Mouse (Mus musculus): ENCODE results near the gene Plgrkt. TPM values are rescaled to one million over a fixed set of nuclear protein-coding genes. Genes with fewer than 3 reads are reported as not detected.
A peak's percentile ranks its signal among the peaks of the same experiment; 100 is the strongest.

The Plgrkt gene
- polyA plus RNA-seq, 1 experiment from 2014 or later = 82.4 TPM

GRCm38 (mm10) chr19:29385822-29386221 is 18.6 kb upstream of the Plgrkt start:
- H3K27me3 ChIP-seq (ENCODE audit: control insufficient read depth, insufficient read depth, low read depth, low read length) = no peaks in the 10 kb centered on the region
- no peaks in the 10 kb centered on the region for H3K9me3 ChIP-seq (replicated peaks; ENCODE audit: control insufficient read depth, low read length, poor library complexity, severe bottlenecking)
- WGBS = 72% methylated on average over 4 of the region's 4 CpGs
- H3K36me3 ChIP-seq (ENCODE audit: control insufficient read depth, insufficient read depth, low read length) = no peaks in the 10 kb centered on the region
- H3K4me2 ChIP-seq (ENCODE audit: low read length) = no peak overlapping the region
- no peak overlapping the region for H3K9ac ChIP-seq (ENCODE audit: low read depth, low read length)
- no peaks in the 10 kb centered on the region for H3K4me1 ChIP-seq (ENCODE audit: control insufficient read depth, insufficient read depth, low read length)
- H3K27ac ChIP-seq (ENCODE audit: low read length) = 0 out of 2 replicates have a peak overlapping the region, but pooled peaks have one; percentile 18
- no peak overlapping the region for H3K4me3 ChIP-seq (ENCODE audit: low read depth, low read length)
- ATAC-seq = peak; percentile 80; the same call in 1 of the 2 replicates

GRCm38 (mm10) chr19:29384994-29385393 is 17.8 kb upstream of the Plgrkt start:
- no peak for ATAC-seq
- H3K27me3 ChIP-seq (ENCODE audit: control insufficient read depth, insufficient read depth, low read depth, low read length) = no peaks in the 10 kb centered on the region
- 90% methylated on average over 6 of the region's 6 CpGs for WGBS
- no peak overlapping the region for H3K27ac ChIP-seq (ENCODE audit: low read length)
- H3K9me3 ChIP-seq (replicated peaks; ENCODE audit: control insufficient read depth, low read length, poor library complexity, severe bottlenecking) = no peaks in the 10 kb centered on the region
- H3K4me1 ChIP-seq (ENCODE audit: control insufficient read depth, insufficient read depth, low read length) = no peaks in the 10 kb centered on the region
- H3K4me2 ChIP-seq (ENCODE audit: low read length) = no peak overlapping the region
- no peak overlapping the region for H3K9ac ChIP-seq (ENCODE audit: low read depth, low read length)
- H3K4me3 ChIP-seq (ENCODE audit: low read depth, low read length) = no peak overlapping the region
- no peaks in the 10 kb centered on the region for H3K36me3 ChIP-seq (ENCODE audit: control insufficient read depth, insufficient read depth, low read length)

GRCm38 (mm10) chr19:29384412-29384811 is 17.2 kb upstream of the Plgrkt start:
- Histone ChIP-seq H3K27ac (ENCODE audit: low read length) (no peak overlapping the region), H3K4me2 (ENCODE audit: low read length) (no peak overlapping the region), H3K9me3 (replicated peaks; ENCODE audit: control insufficient read depth, low read length, poor library complexity, severe bottlenecking) (no peaks in the 10 kb centered on the region), H3K4me1 (ENCODE audit: control insufficient read depth, insufficient read depth, low read length) (no peaks in the 10 kb centered on the region), H3K4me3 (ENCODE audit: low read depth, low read length) (no peak overlapping the region), H3K27me3 (ENCODE audit: control insufficient read depth, insufficient read depth, low read depth, low read length) (no peaks in the 10 kb centered on the region), H3K36me3 (ENCODE audit: control insufficient read depth, insufficient read depth, low read length) (no peaks in the 10 kb centered on the region), H3K9ac (ENCODE audit: low read depth, low read length) (no peak overlapping the region)
- WGBS = 88% methylated on average over 9 of the region's 9 CpGs
- ATAC-seq = no peak

- Histone ChIP-seq H3K4me1 (ENCODE audit: control insufficient read depth, insufficient read depth, low read length) (no peaks in the 10 kb centered on the region), H3K36me3 (ENCODE audit: control insufficient read depth, insufficient read depth, low read length) (no peaks in the 10 kb centered on the region), H3K4me2 (ENCODE audit: low read length) (no peak overlapping the region), H3K4me3 (ENCODE audit: low read depth, low read length) (no peak overlapping the region), H3K27me3 (ENCODE audit: control insufficient read depth, insufficient read depth, low read depth, low read length) (no peaks in the 10 kb centered on the region), H3K27ac (ENCODE audit: low read length) (no peak overlapping the region), H3K9ac (ENCODE audit: low read depth, low read length) (no peak overlapping the region), H3K9me3 (replicated peaks; ENCODE audit: control insufficient read depth, low read length, poor library complexity, severe bottlenecking) (no peaks in the 10 kb centered on the region)
- ATAC-seq = no peak
- WGBS = 90% methylated on average over 5 of the region's 5 CpGs
Observed at GRCm38 (mm10) chr19:29383368-29383767, 16.2 kb upstream of the Plgrkt start.

- WGBS = 93% methylated on average over 14 of the region's 14 CpGs
- no peak overlapping the region for H3K9ac ChIP-seq (ENCODE audit: low read depth, low read length)
- no peaks in the 10 kb centered on the region for H3K4me1 ChIP-seq (ENCODE audit: control insufficient read depth, insufficient read depth, low read length)
- no peaks in the 10 kb centered on the region for H3K27me3 ChIP-seq (ENCODE audit: control insufficient read depth, insufficient read depth, low read depth, low read length)
- no peak overlapping the region for H3K27ac ChIP-seq (ENCODE audit: low read length)
- no peaks in the 10 kb centered on the region for H3K9me3 ChIP-seq (replicated peaks; ENCODE audit: control insufficient read depth, low read length, poor library complexity, severe bottlenecking)
- no peak for ATAC-seq
- no peak overlapping the region for H3K4me3 ChIP-seq (ENCODE audit: low read depth, low read length)
- no peaks in the 10 kb centered on the region for H3K36me3 ChIP-seq (ENCODE audit: control insufficient read depth, insufficient read depth, low read length)
- H3K4me2 ChIP-seq (ENCODE audit: low read length) = no peak overlapping the region
Observed at GRCm38 (mm10) chr19:29379839-29380603, 12.8 kb upstream of the Plgrkt start.

- WGBS = 79% methylated on average over 3 of the region's 3 CpGs
- ATAC-seq = no peak
Observed at GRCm38 (mm10) chr19:29376382-29376781, 9.2 kb upstream of the Plgrkt start.

GRCm38 (mm10) chr19:29374947-29375346 is 7.8 kb upstream of the Plgrkt start:
- no peaks in the 10 kb centered on the region for H3K9me3 ChIP-seq (replicated peaks; ENCODE audit: control insufficient read depth, low read length, poor library complexity, severe bottlenecking)
- 90% methylated on average over 9 of the region's 9 CpGs for WGBS

More at GRCm38 (mm10) chr19:29376382-29376781, 9.2 kb upstream of the Plgrkt start:
- H3K27ac ChIP-seq (ENCODE audit: low read length) = no peak overlapping the region
- no peaks in the 10 kb centered on the region for H3K36me3 ChIP-seq (ENCODE audit: control insufficient read depth, insufficient read depth, low read length)
- H3K4me1 ChIP-seq (ENCODE audit: control insufficient read depth, insufficient read depth, low read length) = peaks cover 3% of the 10 kb centered on the region; the same call in 1 of the 2 replicates
- H3K27me3 ChIP-seq (ENCODE audit: control insufficient read depth, insufficient read depth, low read depth, low read length) = no peaks in the 10 kb centered on the region
- H3K4me2 ChIP-seq (ENCODE audit: low read length) = no peak overlapping the region
- no peaks in the 10 kb centered on the region for H3K9me3 ChIP-seq (replicated peaks; ENCODE audit: control insufficient read depth, low read length, poor library complexity, severe bottlenecking)
- H3K9ac ChIP-seq (ENCODE audit: low read depth, low read length) = no peak overlapping the region
- H3K4me3 ChIP-seq (ENCODE audit: low read depth, low read length) = no peak overlapping the region

GRCm38 (mm10) chr19:29373438-29373837 is 6.2 kb upstream of the Plgrkt start:
- 36% methylated on average over 11 of the region's 11 CpGs for WGBS
- peaks cover 3% of the 10 kb centered on the region; the same call in 1 of the 2 replicates for H3K4me1 ChIP-seq (ENCODE audit: control insufficient read depth, insufficient read depth, low read length)
- peak overlapping the region; percentile 38; the same call in 1 of the 2 replicates for H3K9ac ChIP-seq (ENCODE audit: low read depth, low read length)
- no peaks in the 10 kb centered on the region for H3K36me3 ChIP-seq (ENCODE audit: control insufficient read depth, insufficient read depth, low read length)
- H3K9me3 ChIP-seq (replicated peaks; ENCODE audit: control insufficient read depth, low read length, poor library complexity, severe bottlenecking) = no peaks in the 10 kb centered on the region
- H3K27ac ChIP-seq (ENCODE audit: low read length) = no peak overlapping the region
- peak overlapping the region; percentile 29 for H3K4me3 ChIP-seq (ENCODE audit: low read depth, low read length)
- no peaks in the 10 kb centered on the region for H3K27me3 ChIP-seq (ENCODE audit: control insufficient read depth, insufficient read depth, low read depth, low read length)
- peak overlapping the region; percentile 51 for H3K4me2 ChIP-seq (ENCODE audit: low read length)
- no peak for ATAC-seq

More at GRCm38 (mm10) chr19:29374947-29375346, 7.8 kb upstream of the Plgrkt start:
- H3K4me3 ChIP-seq (ENCODE audit: low read depth, low read length) = no peak overlapping the region
- H3K27me3 ChIP-seq (ENCODE audit: control insufficient read depth, insufficient read depth, low read depth, low read length) = no peaks in the 10 kb centered on the region
- H3K4me1 ChIP-seq (ENCODE audit: control insufficient read depth, insufficient read depth, low read length) = peaks cover 3% of the 10 kb centered on the region; the same call in 1 of the 2 replicates
- no peak overlapping the region for H3K9ac ChIP-seq (ENCODE audit: low read depth, low read length)
- no peaks in the 10 kb centered on the region for H3K36me3 ChIP-seq (ENCODE audit: control insufficient read depth, insufficient read depth, low read length)
- no peak for ATAC-seq
- no peak overlapping the region for H3K4me2 ChIP-seq (ENCODE audit: low read length)
- no peak overlapping the region for H3K27ac ChIP-seq (ENCODE audit: low read length)

- H3K9ac ChIP-seq (ENCODE audit: low read depth, low read length) = no peak overlapping the region
- no peaks in the 10 kb centered on the region for H3K9me3 ChIP-seq (replicated peaks; ENCODE audit: control insufficient read depth, low read length, poor library complexity, severe bottlenecking)
- H3K4me3 ChIP-seq (ENCODE audit: low read depth, low read length) = no peak overlapping the region
- no peak overlapping the region for H3K4me2 ChIP-seq (ENCODE audit: low read length)
- no peak overlapping the region for H3K27ac ChIP-seq (ENCODE audit: low read length)
- ATAC-seq = no peak
- no peaks in the 10 kb centered on the region for H3K27me3 ChIP-seq (ENCODE audit: control insufficient read depth, insufficient read depth, low read depth, low read length)
- peaks cover 3% of the 10 kb centered on the region; the same call in 1 of the 2 replicates for H3K4me1 ChIP-seq (ENCODE audit: control insufficient read depth, insufficient read depth, low read length)
- H3K36me3 ChIP-seq (ENCODE audit: control insufficient read depth, insufficient read depth, low read length) = no peaks in the 10 kb centered on the region
- 90% methylated on average over 3 of the region's 3 CpGs for WGBS
Observed at GRCm38 (mm10) chr19:29372621-29373020, 5.4 kb upstream of the Plgrkt start.

Measured in midbrain, embryonic 16.5 days (tissue).